Mouse (Mus musculus) kidney, adult 2 months (tissue): ENCODE results near the gene Rnase11.

Experiments
- CTCF ChIP-seq: fragments of 200-500 bp; conservative IDR thresholded peaks from 2 replicates; pipeline ENCODE4 v1.5.1; 2011; ENCODE audit warnings: low read depth, mild to moderate bottlenecking, control low read depth, low read length, moderate library complexity, mixed read lengths; ENCODE audit not compliant: insufficient read depth, insufficient read length
- POLR2A ChIP-seq: fragments of 200-500 bp; IDR thresholded peaks from one replicate; pipeline ENCODE4 v1.6.1; 2011; ENCODE audit warnings: low read depth, low read length, control low read depth

DNA sequence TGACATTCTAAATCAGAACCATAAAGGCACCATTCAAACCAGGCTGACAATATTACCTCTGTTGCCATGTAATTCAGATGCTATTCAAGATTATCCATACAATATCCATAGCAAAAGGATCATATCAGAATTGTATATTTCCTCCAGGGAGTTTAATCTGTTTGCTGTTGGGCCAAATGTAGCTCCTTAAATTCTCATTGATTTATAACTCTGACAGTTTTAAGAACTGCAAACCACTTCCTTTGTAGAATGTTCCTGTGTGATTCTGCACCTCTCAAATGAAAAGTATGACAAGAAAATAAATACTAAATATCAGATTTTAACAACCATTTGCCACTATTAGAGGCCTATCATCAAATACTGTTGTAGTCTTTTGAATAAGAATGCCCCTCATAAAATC is 34.2 kb downstream of the Rnase11 start:
- no peak for TF ChIP-seq CTCF
- no peak for TF ChIP-seq POLR2A
